Mouse (Mus musculus): ENCODE results near the gene Rfc5.
"Not testable (repeated sequence)": the region's sequence is repeated elsewhere in the genome, so short reads cannot be mapped to it uniquely, and the experiment has no call there.

The Rfc5 gene

GRCm38 (mm10) chr5:117347838-117348237 is 41.0 kb downstream of the Rfc5 start:
- no peak for DNase-seq (ENCODE audit: low read depth, low spot score)

GRCm38 (mm10) chr5:117347011-117347410 is 41.8 kb downstream of the Rfc5 start:
- DNase-seq (ENCODE audit: low read depth, low spot score): no peak

- DNase-seq (ENCODE audit: low read depth, low spot score): no peak
These were observed 42.6 kb downstream of the Rfc5 start for GRCm38 (mm10) chr5:117346281-117346680.

- no peak for DNase-seq (ENCODE audit: low read depth, low spot score)
These were observed 43.3 kb downstream of the Rfc5 start for GRCm38 (mm10) chr5:117345432-117345976.

GRCm38 (mm10) chr5:117344496-117344895 is 44.4 kb downstream of the Rfc5 start:
- not testable (repeated sequence) for DNase-seq (ENCODE audit: low read depth, low spot score)

GRCm38 (mm10) chr5:117341896-117342295 is 47.0 kb downstream of the Rfc5 start:
- DNase-seq (ENCODE audit: low read depth, low spot score): no peak

GRCm38 (mm10) chr5:117340081-117340480 is 48.8 kb downstream of the Rfc5 start:
- DNase-seq (ENCODE audit: low read depth, low spot score): no peak

- DNase-seq (ENCODE audit: low read depth, low spot score): no peak
These were observed 50.3 kb downstream of the Rfc5 start for GRCm38 (mm10) chr5:117338503-117338902.

- no peak for DNase-seq (ENCODE audit: low read depth, low spot score)
These were observed 50.8 kb downstream of the Rfc5 start for GRCm38 (mm10) chr5:117337999-117338398.

GRCm38 (mm10) chr5:117330457-117330856 is 58.4 kb downstream of the Rfc5 start:
- DNase-seq (ENCODE audit: low read depth, low spot score): no peak

Measured in c-Kit-negative CD71-positive TER-119-positive erythroid progenitor cells, embryonic 14.5 days (primary cell).